Mouse (Mus musculus): ENCODE results near the gene Olfr1162. TPM values are rescaled to one million over a fixed set of nuclear protein-coding genes. Genes with fewer than 3 reads are reported as not detected.
"Not testable (repeated sequence)": the region's sequence is repeated elsewhere in the genome, so short reads cannot be mapped to it uniquely, and the experiment has no call there.

Olfr1162 gene
- polyA plus RNA-seq (2014; fragmentation: Nextera tagmentation; extraction: Ambion mirVana) = not detected in 2 replicates

GRCm38 (mm10) chr2:88051029-88051428 is at the start of gene Olfr1162:
Gene Olfr1162, minus strand, starts transcription at chr2:88051129.
- no peaks in the 10 kb centered on the region for H3K27me3 ChIP-seq (ENCODE audit: control insufficient read depth, insufficient read depth, low read length)
- no peak within 1 kb of the TSS for H3K9ac ChIP-seq (replicated peaks; ENCODE audit: low read depth, low read length)
- H3K4me2 ChIP-seq (replicated peaks; ENCODE audit: low read depth, low read length) = no peak within 1 kb of the TSS
- ATAC-seq (ENCODE audit: insufficient number of reproducible peaks, insufficient read depth, low FRiP score, low read depth) = no peak
- WGBS = 87% methylated on average over 1 of the region's 1 CpGs
- no peaks in the 10 kb centered on the region for H3K9me3 ChIP-seq (ENCODE audit: control insufficient read depth, low read depth, low read length)
- no peak within 1 kb of the TSS for H3K4me3 ChIP-seq (ENCODE audit: low read depth, low read length)
- no peaks in the 10 kb centered on the region for H3K4me1 ChIP-seq (ENCODE audit: control insufficient read depth, insufficient read depth, low read length)
- H3K27ac ChIP-seq (ENCODE audit: low read length) = no peak within 1 kb of the TSS
- H3K36me3 ChIP-seq (ENCODE audit: control insufficient read depth, insufficient read depth, low read length) = no peaks in the 10 kb centered on the region

- ATAC-seq (ENCODE audit: insufficient number of reproducible peaks, insufficient read depth, low FRiP score, low read depth) = no peak
- Histone ChIP-seq H3K9ac (replicated peaks; ENCODE audit: low read depth, low read length) (no peak within 1 kb of the TSS), H3K27me3 (ENCODE audit: control insufficient read depth, insufficient read depth, low read length) (no peaks in the 10 kb centered on the region)
Observed at GRCm38 (mm10) chr2:88093866-88094265, 42.9 kb upstream of the Olfr1162 start, which contains the start of gene Olfr1164. Gene Olfr1164, minus strand, starts transcription at chr2:88093966.

GRCm38 (mm10) chr2:88071730-88072129 is 20.8 kb upstream of the Olfr1162 start, which contains the start of gene Olfr1163:
Gene Olfr1163, minus strand, starts transcription at chr2:88071830.
- H3K9me3 ChIP-seq (ENCODE audit: control insufficient read depth, low read depth, low read length) = no peaks in the 10 kb centered on the region
- no peaks in the 10 kb centered on the region for H3K36me3 ChIP-seq (ENCODE audit: control insufficient read depth, insufficient read depth, low read length)
- H3K4me3 ChIP-seq (ENCODE audit: low read depth, low read length) = no peak within 1 kb of the TSS
- no peaks in the 10 kb centered on the region for H3K27me3 ChIP-seq (ENCODE audit: control insufficient read depth, insufficient read depth, low read length)
- no peak within 1 kb of the TSS for H3K4me2 ChIP-seq (replicated peaks; ENCODE audit: low read depth, low read length)
- no peak within 1 kb of the TSS for H3K9ac ChIP-seq (replicated peaks; ENCODE audit: low read depth, low read length)
- no peak within 1 kb of the TSS for H3K27ac ChIP-seq (ENCODE audit: low read length)
- no peak for ATAC-seq (ENCODE audit: insufficient number of reproducible peaks, insufficient read depth, low FRiP score, low read depth)
- H3K4me1 ChIP-seq (ENCODE audit: control insufficient read depth, insufficient read depth, low read length) = no peaks in the 10 kb centered on the region

More at GRCm38 (mm10) chr2:88093866-88094265, 42.9 kb upstream of the Olfr1162 start, which contains the start of gene Olfr1164:
- H3K4me1 ChIP-seq (ENCODE audit: control insufficient read depth, insufficient read depth, low read length) = no peaks in the 10 kb centered on the region
- H3K27ac ChIP-seq (ENCODE audit: low read length) = no peak within 1 kb of the TSS
- WGBS = 71% methylated on average over 4 of the region's 4 CpGs
- H3K9me3 ChIP-seq (ENCODE audit: control insufficient read depth, low read depth, low read length) = no peaks in the 10 kb centered on the region
- no peaks in the 10 kb centered on the region for H3K36me3 ChIP-seq (ENCODE audit: control insufficient read depth, insufficient read depth, low read length)
- no peak within 1 kb of the TSS for H3K4me3 ChIP-seq (ENCODE audit: low read depth, low read length)
- no peak within 1 kb of the TSS for H3K4me2 ChIP-seq (replicated peaks; ENCODE audit: low read depth, low read length)

- Histone ChIP-seq H3K9ac (replicated peaks; ENCODE audit: low read depth, low read length) (no peak overlapping the region), H3K36me3 (ENCODE audit: control insufficient read depth, insufficient read depth, low read length) (no peaks in the 10 kb centered on the region), H3K4me1 (ENCODE audit: control insufficient read depth, insufficient read depth, low read length) (no peaks in the 10 kb centered on the region), H3K9me3 (ENCODE audit: control insufficient read depth, low read depth, low read length) (no peaks in the 10 kb centered on the region), H3K27ac (ENCODE audit: low read length) (no peak overlapping the region), H3K4me2 (replicated peaks; ENCODE audit: low read depth, low read length) (no peak overlapping the region), H3K4me3 (ENCODE audit: low read depth, low read length) (no peak overlapping the region), H3K27me3 (ENCODE audit: control insufficient read depth, insufficient read depth, low read length) (no peaks in the 10 kb centered on the region)
- WGBS = 86% methylated on average over 2 of the region's 2 CpGs
- no peak for ATAC-seq (ENCODE audit: insufficient number of reproducible peaks, insufficient read depth, low FRiP score, low read depth)
Observed at GRCm38 (mm10) chr2:88063587-88063986, 12.7 kb upstream of the Olfr1162 start.

- Histone ChIP-seq H3K4me2 (replicated peaks; ENCODE audit: low read depth, low read length) (no peak within 1 kb of the TSS), H3K9ac (replicated peaks; ENCODE audit: low read depth, low read length) (no peak within 1 kb of the TSS), H3K36me3 (ENCODE audit: control insufficient read depth, insufficient read depth, low read length) (no peaks in the 10 kb centered on the region), H3K9me3 (ENCODE audit: control insufficient read depth, low read depth, low read length) (no peaks in the 10 kb centered on the region), H3K27me3 (ENCODE audit: control insufficient read depth, insufficient read depth, low read length) (no peaks in the 10 kb centered on the region), H3K27ac (ENCODE audit: low read length) (no peak within 1 kb of the TSS), H3K4me1 (ENCODE audit: control insufficient read depth, insufficient read depth, low read length) (no peaks in the 10 kb centered on the region), H3K4me3 (ENCODE audit: low read depth, low read length) (no peak within 1 kb of the TSS)
- no peak for ATAC-seq (ENCODE audit: insufficient number of reproducible peaks, insufficient read depth, low FRiP score, low read depth)
Observed at GRCm38 (mm10) chr2:88037599-88037998, 13.3 kb downstream of the Olfr1162 start, which contains the start of gene Olfr73. Gene Olfr73, minus strand, starts transcription at chr2:88037699.

- H3K36me3 ChIP-seq (ENCODE audit: control insufficient read depth, insufficient read depth, low read length); H3K9me3 ChIP-seq (ENCODE audit: control insufficient read depth, low read depth, low read length); H3K27me3 ChIP-seq (ENCODE audit: control insufficient read depth, insufficient read depth, low read length); H3K27ac ChIP-seq (ENCODE audit: low read length); ATAC-seq (ENCODE audit: insufficient number of reproducible peaks, insufficient read depth, low FRiP score, low read depth); H3K4me1 ChIP-seq (ENCODE audit: control insufficient read depth, insufficient read depth, low read length); H3K9ac ChIP-seq (replicated peaks; ENCODE audit: low read depth, low read length); H3K4me3 ChIP-seq (ENCODE audit: low read depth, low read length); H3K4me2 ChIP-seq (replicated peaks; ENCODE audit: low read depth, low read length): not testable (repeated sequence)
- WGBS = 65% methylated on average over 1 of the region's 1 CpGs
Observed at GRCm38 (mm10) chr2:88022474-88022873, 28.5 kb downstream of the Olfr1162 start, which contains the start of gene Olfr1161. Gene Olfr1161, plus strand, starts transcription at chr2:88022774.

GRCm38 (mm10) chr2:88007515-88008318 is 43.2 kb downstream of the Olfr1162 start, which contains the start of gene Olfr1160:
Gene Olfr1160, minus strand, starts transcription at chr2:88008268.
- Histone ChIP-seq H3K4me1 (ENCODE audit: control insufficient read depth, insufficient read depth, low read length) (no peaks in the 10 kb centered on the region), H3K36me3 (ENCODE audit: control insufficient read depth, insufficient read depth, low read length) (no peaks in the 10 kb centered on the region), H3K4me3 (ENCODE audit: low read depth, low read length) (no peak within 1 kb of the TSS), H3K4me2 (replicated peaks; ENCODE audit: low read depth, low read length) (no peak within 1 kb of the TSS), H3K9ac (replicated peaks; ENCODE audit: low read depth, low read length) (no peak within 1 kb of the TSS), H3K27ac (ENCODE audit: low read length) (no peak within 1 kb of the TSS), H3K9me3 (ENCODE audit: control insufficient read depth, low read depth, low read length) (no peaks in the 10 kb centered on the region), H3K27me3 (ENCODE audit: control insufficient read depth, insufficient read depth, low read length) (no peaks in the 10 kb centered on the region)
- peak; percentile 84 for ATAC-seq (ENCODE audit: insufficient number of reproducible peaks, insufficient read depth, low FRiP score, low read depth)
